Mouse (Mus musculus) neural tube, embryonic 14.5 days (tissue): ENCODE results near the gene Sgpp1. TPM values are rescaled to one million over a fixed set of nuclear protein-coding genes. Genes with fewer than 3 reads are reported as not detected.

Experiments used
- ATAC-seq: fragments of 200-750 bp; cut with Nextera tagmentation; 2 replicates; pipeline ENCODE4 v1.8.0; 2017; ENCODE audit warnings: low read depth, mild to moderate bottlenecking, moderate TSS enrichment, moderate library complexity
- H3K27ac ChIP-seq: fragments of 300-500 bp; sonication (generic); 2 replicates; pipeline ENCODE4 v1.5.1; 2014; ENCODE audit warnings: low read depth, mild to moderate bottlenecking, control low read depth, low read length, moderate library complexity, mixed read lengths
- H3K27me3 ChIP-seq: fragments of 300-500 bp; sonication (generic); 2 replicates; pipeline ENCODE4 v1.6.1; 2014; ENCODE audit warnings: low read length; ENCODE audit not compliant: control insufficient read depth, insufficient read depth
- H3K36me3 ChIP-seq: fragments of 300-500 bp; sonication (generic); 2 replicates; pipeline ENCODE4 v1.6.1; 2014; ENCODE audit warnings: low read length, mixed read lengths; ENCODE audit not compliant: control insufficient read depth, insufficient read depth
- H3K4me1 ChIP-seq: fragments of 300-500 bp; sonication (generic); 2 replicates; pipeline ENCODE4 v1.6.1; 2014; ENCODE audit warnings: low read length; ENCODE audit not compliant: control insufficient read depth, insufficient read depth
- H3K4me2 ChIP-seq: fragments of 300-500 bp; sonication (generic); 2 replicates; pipeline ENCODE4 v1.6.1; 2014; ENCODE audit warnings: mild to moderate bottlenecking, low read depth, low read length, control low read depth
- H3K4me3 ChIP-seq: fragments of 300-500 bp; sonication (generic); 2 replicates; pipeline ENCODE4 v1.5.1; 2014; ENCODE audit warnings: low read depth, low read length, control low read depth, mixed read lengths
- H3K9ac ChIP-seq: fragments of 300-500 bp; sonication (generic); replicated peaks from 2 replicates; pipeline ENCODE4 v1.6.1; 2014; ENCODE audit warnings: low read depth, mild to moderate bottlenecking, control low read depth, low read length, mixed read lengths
- H3K9me3 ChIP-seq: fragments of 300-500 bp; sonication (generic); 2 replicates; pipeline ENCODE4 v1.6.1; 2016; ENCODE audit warnings: low read length; ENCODE audit not compliant: control insufficient read depth
- WGBS: fragments of 180-500 bp; shearing (Covaris S2); extraction: QIAGEN DNeasy Blood & Tissue Kit; methylation state at CpG from one replicate; pipeline ENCODE4 v1.1.7; 2014; 5-methylcytosine and 5-hydroxymethylcytosine counted together
- polyA plus RNA-seq: library from polyadenylated mRNA; unstranded; fragments of >200 nt; fragmentation: Nextera tagmentation; extraction: Ambion mirVana; gene quantifications from 2 replicates; pipeline ENCODE4 v1.2.1, GENCODE M21; 2014

The Sgpp1 gene
- polyA plus RNA-seq, 1 experiment from 2014 or later = 14.1 TPM

- Histone ChIP-seq H3K4me1 (no peaks in the 10 kb centered on the region), H3K27me3 (no peaks in the 10 kb centered on the region), H3K27ac (no peak overlapping the region), H3K9me3 (no peaks in the 10 kb centered on the region), H3K4me3 (no peak overlapping the region), H3K36me3 (no peaks in the 10 kb centered on the region), H3K4me2 (no peak overlapping the region), H3K9ac (no peak overlapping the region)
- WGBS = 93% methylated on average over 4 of the region's 4 CpGs
- ATAC-seq = no peak
These were observed 51.9 kb downstream of the Sgpp1 start for GRCm38 (mm10) chr12:75683598-75683997.

DNA sequence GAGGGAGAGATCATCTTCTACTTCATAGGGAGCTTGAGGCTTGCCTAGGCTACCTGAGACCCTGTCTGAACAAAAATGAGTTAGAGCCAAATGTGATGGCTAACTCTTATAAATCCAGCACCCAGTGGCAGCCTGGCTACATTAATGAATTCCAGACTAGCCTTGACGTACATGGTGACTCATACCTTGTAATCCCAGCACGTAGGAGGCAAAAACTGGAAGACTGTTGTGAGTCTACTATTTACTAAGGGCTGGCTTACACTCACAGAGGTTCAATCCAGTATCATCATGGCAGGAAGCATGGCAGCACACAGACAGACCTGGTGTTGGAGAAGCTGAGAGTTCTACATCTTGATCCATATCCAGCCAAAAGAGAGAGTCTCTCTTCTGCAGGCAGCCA lies 52.7 kb downstream of the Sgpp1 start:
- 87% methylated on average over 2 of the region's 2 CpGs for WGBS
- Histone ChIP-seq H3K4me1 (no peaks in the 10 kb centered on the region), H3K36me3 (no peaks in the 10 kb centered on the region), H3K9me3 (no peaks in the 10 kb centered on the region), H3K4me2 (no peak overlapping the region), H3K4me3 (no peak overlapping the region), H3K27ac (no peak overlapping the region), H3K27me3 (no peaks in the 10 kb centered on the region), H3K9ac (no peak overlapping the region)
- ATAC-seq = no peak

GRCm38 (mm10) chr12:75681101-75681500 lies 54.4 kb downstream of the Sgpp1 start:
- Histone ChIP-seq H3K9me3 (no peaks in the 10 kb centered on the region), H3K4me1 (no peaks in the 10 kb centered on the region), H3K36me3 (no peaks in the 10 kb centered on the region), H3K27me3 (no peaks in the 10 kb centered on the region), H3K4me2 (no peak overlapping the region), H3K4me3 (no peak overlapping the region), H3K27ac (no peak overlapping the region), H3K9ac (no peak overlapping the region)
- no peak for ATAC-seq
- WGBS = 86% methylated on average over 4 of the region's 4 CpGs

- Histone ChIP-seq H3K27me3 (no peaks in the 10 kb centered on the region), H3K9ac (no peak overlapping the region), H3K4me2 (no peak overlapping the region), H3K4me3 (no peak overlapping the region), H3K27ac (no peak overlapping the region), H3K36me3 (no peaks in the 10 kb centered on the region), H3K9me3 (no peaks in the 10 kb centered on the region), H3K4me1 (no peaks in the 10 kb centered on the region)
- ATAC-seq = no peak
- WGBS = 94% methylated on average over 4 of the region's 4 CpGs
These were observed 57.1 kb downstream of the Sgpp1 start for GRCm38 (mm10) chr12:75678393-75678792.

- H3K9me3 ChIP-seq = no peaks in the 10 kb centered on the region
- whole genome bisulfite sequencing = 90% methylated on average over 4 of the region's 4 CpGs
- no peaks in the 10 kb centered on the region for H3K36me3 ChIP-seq
- H3K27me3 ChIP-seq = no peaks in the 10 kb centered on the region
- H3K4me3 ChIP-seq = no peak overlapping the region
- no peak for ATAC-seq
- H3K4me1 ChIP-seq = peaks cover 9% of the 10 kb centered on the region
- no peak overlapping the region for H3K9ac ChIP-seq
- H3K27ac ChIP-seq = no peak overlapping the region
- no peak overlapping the region for H3K4me2 ChIP-seq
These were observed 62.9 kb downstream of the Sgpp1 start for GRCm38 (mm10) chr12:75672630-75673029.

DNA sequence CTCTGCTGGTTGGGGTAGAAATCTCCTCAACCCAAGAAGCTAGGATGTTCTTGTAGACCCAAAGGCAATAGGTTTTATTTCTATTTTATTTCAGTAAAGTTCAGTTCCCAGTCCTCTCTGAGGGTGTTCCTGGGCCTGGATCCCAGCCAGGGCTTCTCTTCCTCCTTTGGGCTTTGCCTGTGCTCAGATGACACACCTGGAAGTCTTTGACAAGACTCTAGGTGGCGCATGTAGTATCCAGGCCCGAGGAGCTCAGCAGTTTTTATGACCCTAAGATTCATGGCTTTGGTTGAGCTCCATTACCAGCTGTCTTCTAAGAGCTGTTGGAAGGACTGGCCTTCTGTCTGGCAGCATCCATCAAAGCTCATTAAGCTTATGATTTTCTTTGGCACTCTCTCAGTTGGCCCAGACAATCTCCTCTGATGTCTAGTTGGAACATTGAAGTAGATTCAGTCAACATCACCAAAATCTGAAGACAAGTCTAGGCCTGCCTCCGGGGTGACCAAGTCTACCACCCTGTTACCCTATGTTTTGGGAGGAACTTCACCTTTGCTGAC lies 63.7 kb downstream of the Sgpp1 start:
- WGBS = 76% methylated on average over 3 of the region's 3 CpGs
- H3K9ac ChIP-seq = no peak overlapping the region
- H3K4me1 ChIP-seq = peaks cover 9% of the 10 kb centered on the region
- no peaks in the 10 kb centered on the region for H3K27me3 ChIP-seq
- no peaks in the 10 kb centered on the region for H3K36me3 ChIP-seq
- H3K4me2 ChIP-seq = no peak overlapping the region
- H3K9me3 ChIP-seq = no peaks in the 10 kb centered on the region
- ATAC-seq = no peak
- no peak overlapping the region for H3K27ac ChIP-seq
- no peak overlapping the region for H3K4me3 ChIP-seq

DNA sequence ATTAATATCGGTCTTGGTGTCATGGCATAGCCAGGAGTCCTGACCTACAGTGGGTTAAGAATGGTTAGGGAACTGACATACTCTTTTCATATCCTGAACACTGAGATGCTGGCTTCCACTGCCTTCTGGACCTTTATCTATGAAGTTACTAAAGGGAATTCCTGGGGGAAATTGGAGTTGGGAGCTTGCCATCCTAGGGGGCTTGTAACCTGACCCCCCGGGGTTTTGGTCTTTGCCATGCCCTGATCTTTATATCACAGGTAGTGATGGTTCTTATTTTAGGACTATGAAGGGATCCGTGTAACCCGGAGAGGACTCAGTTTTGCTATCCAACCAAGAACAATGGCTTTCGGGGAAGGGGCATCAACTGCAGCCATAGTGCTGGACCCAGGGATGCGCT lies 64.9 kb downstream of the Sgpp1 start:
- Histone ChIP-seq H3K4me1 (peaks cover 9% of the 10 kb centered on the region), H3K4me3 (peak overlapping the region; percentile 45), H3K9me3 (no peaks in the 10 kb centered on the region), H3K36me3 (no peaks in the 10 kb centered on the region), H3K27ac (no peak overlapping the region), H3K4me2 (peak overlapping the region; percentile 65), H3K27me3 (no peaks in the 10 kb centered on the region), H3K9ac (peak overlapping the region; percentile 44; the same call in 1 of the 2 replicates)
- ATAC-seq = no peak
- WGBS = 94% methylated on average over 6 of the region's 6 CpGs

DNA sequence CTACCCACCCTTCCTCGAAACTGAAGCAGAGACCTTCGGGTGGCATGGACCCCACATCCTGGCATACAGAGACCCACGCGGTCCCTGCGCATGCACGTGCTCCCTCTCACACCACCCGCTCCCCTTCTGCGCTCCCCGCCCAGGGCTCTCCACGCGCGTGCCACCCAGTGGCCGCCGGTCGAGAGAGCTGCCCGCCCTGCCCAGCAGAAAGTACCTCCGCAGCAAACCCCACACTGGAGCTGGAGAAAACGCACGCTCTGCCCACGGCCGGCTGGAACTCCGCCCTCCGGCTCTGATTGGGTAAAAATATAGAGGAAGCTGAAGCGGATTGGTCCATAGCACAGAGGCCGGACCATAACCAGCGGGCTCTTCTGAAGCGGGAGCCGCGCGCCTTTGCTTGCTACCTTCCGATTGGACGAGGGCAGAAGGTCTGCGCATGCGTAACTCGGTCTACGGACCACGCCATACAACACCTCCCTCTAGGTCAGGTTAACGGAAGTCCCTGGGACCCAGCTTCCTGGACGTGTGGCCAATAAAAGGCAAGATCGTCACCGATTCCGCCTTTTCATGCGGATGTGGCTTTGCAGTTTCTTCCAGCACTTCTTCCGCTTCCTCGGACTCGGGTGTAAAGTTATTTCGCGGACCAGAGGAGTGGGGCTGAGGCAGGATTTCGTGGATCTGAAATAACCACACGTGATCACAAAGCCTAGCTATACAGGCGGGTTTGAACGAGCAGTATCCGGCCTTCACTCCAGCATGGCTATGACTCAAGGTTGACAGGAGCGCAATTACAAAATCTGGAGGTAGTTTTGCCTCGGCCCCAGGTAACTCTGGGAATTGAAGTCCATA lies 66.0 kb downstream of the Sgpp1 start, which contains the start of gene Wdr89:
Gene Wdr89 (minus strand): TSS at position 280 of the 849 bp plus-strand sequence.
- under 1% methylated on average over 55 of the region's 55 CpGs for WGBS
- Histone ChIP-seq H3K4me3 (peak within 1 kb of the TSS; percentile 45), H3K4me1 (peaks cover 9% of the 10 kb centered on the region), H3K4me2 (peak within 1 kb of the TSS; percentile 78), H3K9me3 (no peaks in the 10 kb centered on the region), H3K9ac (peak within 1 kb of the TSS; percentile 61), H3K27me3 (no peaks in the 10 kb centered on the region), H3K27ac (peak within 1 kb of the TSS; percentile 88), H3K36me3 (no peaks in the 10 kb centered on the region)
- ATAC-seq = peak; percentile 99

GRCm38 (mm10) chr12:75668916-75669257 lies 66.6 kb downstream of the Sgpp1 start:
- Histone ChIP-seq H3K4me3 (peak overlapping the region; percentile 45), H3K9me3 (no peaks in the 10 kb centered on the region), H3K27me3 (no peaks in the 10 kb centered on the region), H3K36me3 (no peaks in the 10 kb centered on the region), H3K9ac (peak overlapping the region; percentile 61), H3K4me2 (peak overlapping the region; percentile 78), H3K27ac (peak overlapping the region; percentile 74), H3K4me1 (peaks cover 9% of the 10 kb centered on the region)
- WGBS = under 1% methylated on average over 9 of the region's 9 CpGs
- no peak for ATAC-seq
